Mouse (Mus musculus) lung, adult 2 months (tissue): Measurements from ENCODE around the gene Dok1.

ENCODE experiments used
- CTCF ChIP-seq: fragments of 200-500 bp; IDR thresholded peaks from 2 replicates; pipeline ENCODE4 v1.5.1; 2011; ENCODE audit warnings: mild to moderate bottlenecking, low read length, control low read depth; ENCODE audit not compliant: insufficient read depth
- POLR2A ChIP-seq: fragments of 200-500 bp; IDR thresholded peaks from 2 replicates; pipeline ENCODE4 v1.6.1; 2011; ENCODE audit warnings: low read depth, mild to moderate bottlenecking, control low read depth, low read length, borderline replicate concordance; ENCODE audit errors: extremely low read depth

DNA sequence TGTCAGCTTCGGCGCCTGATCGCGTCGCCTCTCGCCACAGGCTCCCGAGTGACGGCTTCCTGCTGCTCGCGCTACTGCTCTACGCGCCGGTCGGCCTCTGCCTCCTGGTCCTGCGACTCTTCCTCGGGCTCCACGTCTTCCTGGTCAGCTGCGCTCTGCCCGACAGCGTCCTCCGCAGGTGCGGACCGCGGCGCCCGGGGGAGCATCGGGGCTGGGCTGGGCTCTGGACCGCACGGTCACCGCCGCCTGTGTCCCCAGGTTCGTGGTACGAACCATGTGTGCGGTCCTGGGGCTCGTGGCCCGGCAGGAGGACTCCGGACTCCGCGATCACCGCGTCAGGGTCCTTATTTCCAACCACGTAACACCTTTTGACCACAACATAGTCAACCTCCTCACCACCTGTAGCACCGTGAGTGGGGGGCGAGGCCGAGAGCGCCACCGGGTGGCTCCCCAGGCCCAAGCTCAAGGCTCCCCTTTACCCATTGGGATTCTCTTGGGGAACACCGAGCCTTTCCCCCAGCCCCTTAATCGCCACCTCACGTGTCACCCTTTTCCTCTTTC is 21.7 kb upstream of the Dok1 start, which contains the start of gene Htra2:
- TF ChIP-seq CTCF (no peak), POLR2A (no peak)
